Mouse (Mus musculus): ENCODE measurements around the gene Mbd3l2. TPM values are rescaled to one million over a fixed set of nuclear protein-coding genes. Genes with fewer than 3 reads are reported as not detected.

Gene Mbd3l2
- polyA plus RNA-seq, 1 experiment from 2014 or later: not detected

DNA sequence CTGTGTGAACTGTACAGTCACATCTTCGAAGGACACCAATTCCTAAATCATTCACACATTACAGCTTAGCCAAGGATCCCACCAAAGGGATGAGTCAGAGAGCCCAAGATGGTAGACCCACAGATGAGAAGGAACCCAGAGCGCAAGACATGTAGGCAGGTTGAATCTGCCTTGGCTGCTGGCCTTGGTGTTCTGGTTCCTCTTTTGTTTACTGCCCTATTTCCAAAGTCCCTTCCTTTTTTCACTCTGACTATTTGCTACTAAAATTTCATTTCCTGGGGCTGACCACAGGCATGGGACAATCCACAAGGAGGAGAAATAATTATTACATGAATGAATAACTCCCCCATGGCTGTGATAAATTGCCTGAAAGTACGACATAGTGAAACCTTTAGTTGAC is 37.6 kb downstream of the Mbd3l2 start:
- Histone ChIP-seq H3K27ac (ENCODE audit: low read length) (no peak overlapping the region), H3K4me3 (ENCODE audit: low read depth, low read length) (no peak overlapping the region), H3K4me1 (ENCODE audit: control insufficient read depth, low read depth, low read length) (no peaks in the 10 kb centered on the region; the same call in none of the 2 replicates), H3K9ac (ENCODE audit: low read depth, low read length) (no peak overlapping the region), H3K36me3 (ENCODE audit: control insufficient read depth, insufficient read depth) (no peaks in the 10 kb centered on the region), H3K4me2 (ENCODE audit: low read depth, low read length) (no peak overlapping the region), H3K27me3 (ENCODE audit: control insufficient read depth, insufficient read depth, low read depth, low read length) (no peaks in the 10 kb centered on the region), H3K9me3 (replicated peaks; ENCODE audit: control insufficient read depth, low read length) (no peaks in the 10 kb centered on the region)
- ATAC-seq (ENCODE audit: low read depth): no peak
- 60% methylated on average over 3 of the region's 3 CpGs for WGBS (ENCODE audit: insufficient replicate concordance)

GRCm38 (mm10) chr9:18473324-18474128 is 43.1 kb downstream of the Mbd3l2 start:
- no peaks in the 10 kb centered on the region for H3K36me3 ChIP-seq (ENCODE audit: control insufficient read depth, insufficient read depth)
- no peaks in the 10 kb centered on the region for H3K27me3 ChIP-seq (ENCODE audit: control insufficient read depth, insufficient read depth, low read depth, low read length)
- no peaks in the 10 kb centered on the region for H3K9me3 ChIP-seq (replicated peaks; ENCODE audit: control insufficient read depth, low read length)
- peak; percentile 90 for ATAC-seq (ENCODE audit: low read depth)
- H3K27ac ChIP-seq (ENCODE audit: low read length): peak overlapping the region; percentile 50
- peak overlapping the region; percentile 52 for H3K9ac ChIP-seq (ENCODE audit: low read depth, low read length)
- H3K4me3 ChIP-seq (ENCODE audit: low read depth, low read length): peak overlapping the region; percentile 68
- H3K4me1 ChIP-seq (ENCODE audit: control insufficient read depth, low read depth, low read length): no peaks in the 10 kb centered on the region; the same call in none of the 2 replicates
- WGBS (ENCODE audit: insufficient replicate concordance): 2% methylated on average over 39 of the region's 39 CpGs
- H3K4me2 ChIP-seq (ENCODE audit: low read depth, low read length): peak overlapping the region; percentile 76

DNA sequence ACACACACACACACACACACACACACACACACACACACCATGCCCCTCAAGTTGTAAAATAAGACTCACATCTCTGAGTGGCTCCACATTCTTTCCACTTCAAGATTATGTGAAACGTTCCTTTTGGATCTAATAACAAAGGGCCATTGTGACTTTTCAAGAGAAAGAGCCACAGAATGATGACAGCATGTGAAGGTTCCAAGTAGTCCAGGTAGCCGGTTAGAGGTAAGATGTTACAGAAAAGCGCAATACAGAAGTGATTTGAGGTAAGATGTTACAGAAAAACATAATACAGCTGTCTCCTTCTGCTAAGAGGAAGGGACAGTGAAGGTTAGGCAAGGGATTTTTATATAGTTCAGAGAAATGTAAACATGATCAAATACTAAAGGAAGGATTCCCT is 47.7 kb downstream of the Mbd3l2 start, which contains the start of the genes Zfp558 and Mbd3l1:
Gene Zfp558 (minus strand): TSS at position 101 of the 400 bp plus-strand sequence.
Gene Mbd3l1 (plus strand): TSS at position 192 of the 400 bp plus-strand sequence.
- no peak for ATAC-seq (ENCODE audit: low read depth)
- Histone ChIP-seq H3K4me1 (ENCODE audit: control insufficient read depth, low read depth, low read length) (no peaks in the 10 kb centered on the region; the same call in 1 of the 2 replicates), H3K4me3 (ENCODE audit: low read depth, low read length) (no peak within 1 kb of the TSS), H3K4me2 (ENCODE audit: low read depth, low read length) (no peak within 1 kb of the TSS), H3K9ac (ENCODE audit: low read depth, low read length) (no peak within 1 kb of the TSS), H3K27me3 (ENCODE audit: control insufficient read depth, insufficient read depth, low read depth, low read length) (no peaks in the 10 kb centered on the region), H3K27ac (ENCODE audit: low read length) (no peak within 1 kb of the TSS), H3K36me3 (ENCODE audit: control insufficient read depth, insufficient read depth) (no peaks in the 10 kb centered on the region), H3K9me3 (replicated peaks; ENCODE audit: control insufficient read depth, low read length) (no peaks in the 10 kb centered on the region)
- WGBS (ENCODE audit: insufficient replicate concordance): 56% methylated on average over 3 of the region's 3 CpGs

Small RNAs within 50 kb of the gene (microRNA-seq; reads per million reads assigned to microRNA genes)
- not detected for gene Gm22854

Other genes with a start within 250 kb of the Mbd3l2 start
- 36.3 and 41.3 TPM in 2 replicates for gene Chordc1, start 138.5 kb upstream of the Mbd3l2 start, polyA plus RNA-seq (2015; fragmentation: Nextera tagmentation; extraction: Ambion mirVana)
- gene Naalad2, start 27.7 kb upstream of the Mbd3l2 start, polyA plus RNA-seq (2015; fragmentation: Nextera tagmentation; extraction: Ambion mirVana): 0.51 and 0.54 TPM in 2 replicates
- gene Ubtfl1, start 26.2 kb upstream of the Mbd3l2 start, polyA plus RNA-seq (2015; fragmentation: Nextera tagmentation; extraction: Ambion mirVana): not detected in 2 replicates
- gene Zfp558, start 47.6 kb downstream of the Mbd3l2 start, polyA plus RNA-seq (2015; fragmentation: Nextera tagmentation; extraction: Ambion mirVana): 0.49 and 0.51 TPM in 2 replicates
- gene Mbd3l1, start 47.7 kb downstream of the Mbd3l2 start, polyA plus RNA-seq (2015; fragmentation: Nextera tagmentation; extraction: Ambion mirVana): not detected in 2 replicates
- gene Muc16, start 243.9 kb downstream of the Mbd3l2 start, polyA plus RNA-seq (2015; fragmentation: Nextera tagmentation; extraction: Ambion mirVana): 0.08 and 0.14 TPM in 2 replicates